In the genomic region with DNA sequence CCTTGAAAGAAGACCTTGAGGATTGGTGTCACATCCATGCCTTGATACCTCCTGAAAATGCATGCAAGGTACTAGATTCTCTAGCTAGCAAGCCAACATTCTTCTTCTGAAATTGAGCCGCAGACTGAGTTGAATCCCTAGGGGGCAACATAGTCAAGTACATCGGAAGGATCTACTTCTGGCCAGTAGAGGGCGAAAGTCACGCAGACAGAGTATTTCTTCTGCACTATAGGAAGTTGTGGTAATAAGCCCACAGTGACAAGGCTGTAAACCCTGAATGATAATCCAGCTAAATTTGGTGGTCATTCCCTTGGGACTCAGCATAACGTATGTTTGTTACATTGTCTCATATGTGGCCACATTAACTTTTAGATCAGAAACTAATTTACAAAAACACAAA, we compare ENCODE assay signal across 8 mouse cellular contexts. TPM values are rescaled to one million over a fixed set of nuclear protein-coding genes. Genes with fewer than 3 reads are reported as not detected.
A peak's percentile ranks its signal among the peaks of the same experiment; 100 is the strongest.
DNase-seq lines count a peak whose midpoint lies in the region; ATAC-seq and TF ChIP-seq lines count a peak whose summit lies in the region.

No protein-coding gene starts in this region.

- H3K27me3 ChIP-seq in heart, adult 2 months (ENCODE audit: control insufficient read depth, insufficient read depth, low read length): no peaks in the 10 kb centered on the region
- H3K27me3 ChIP-seq in limb, embryonic 11.5 days (ENCODE audit: control insufficient read depth, insufficient read depth, low read length): no peaks in the 10 kb centered on the region
- no peaks in the 10 kb centered on the region for H3K27me3 ChIP-seq in midbrain, postnatal 0 days (ENCODE audit: insufficient read depth, low read length)

- no peak overlapping the region for H3K9ac ChIP-seq in heart, adult 2 months (ENCODE audit: low read depth, low read length)
- no peak overlapping the region for H3K9ac ChIP-seq in limb, embryonic 11.5 days (ENCODE audit: low read length)
- no peak overlapping the region for H3K9ac ChIP-seq in midbrain, postnatal 0 days (replicated peaks; ENCODE audit: low read length, poor library complexity, severe bottlenecking)

- H3K36me3 ChIP-seq in heart, adult 2 months (ENCODE audit: control insufficient read depth, insufficient read depth, low read length): no peaks in the 10 kb centered on the region
- no peaks in the 10 kb centered on the region; the same call in 1 of the 2 replicates for H3K36me3 ChIP-seq in limb, embryonic 11.5 days (ENCODE audit: control insufficient read depth, insufficient read depth, low read length)
- H3K36me3 ChIP-seq in midbrain, postnatal 0 days (ENCODE audit: insufficient read depth, low read length): no peaks in the 10 kb centered on the region

- H3K4me3 ChIP-seq in heart, adult 2 months: no peak overlapping the region
- H3K4me3 ChIP-seq in limb, embryonic 11.5 days (ENCODE audit: low read depth, low read length): no peak overlapping the region
- no peak overlapping the region for H3K4me3 ChIP-seq in midbrain, postnatal 0 days (ENCODE audit: low read depth, low read length)

- no peaks in the 10 kb centered on the region for H3K9me3 ChIP-seq in limb, embryonic 11.5 days (ENCODE audit: control insufficient read depth, low read length)
- H3K9me3 ChIP-seq in midbrain, postnatal 0 days (ENCODE audit: low read length): no peaks in the 10 kb centered on the region

- H3K4me1 ChIP-seq in heart, adult 2 months (ENCODE audit: control insufficient read depth, insufficient read depth, low read length): peaks cover 16% of the 10 kb centered on the region
- no peaks in the 10 kb centered on the region for H3K4me1 ChIP-seq in limb, embryonic 11.5 days (ENCODE audit: control insufficient read depth, insufficient read depth, low read length)
- H3K4me1 ChIP-seq in midbrain, postnatal 0 days (ENCODE audit: insufficient read depth, low read length): no peaks in the 10 kb centered on the region

- TF ChIP-seq EP300 in heart, adult 2 months (IDR thresholded peaks at IDR 0.05; ENCODE audit: insufficient read depth, low read depth, low read length): peak; percentile 80; the same call in 1 of the 2 replicates

- TF ChIP-seq POLR2A in heart, adult 2 months (IDR thresholded peaks at IDR 0.05; ENCODE audit: insufficient read depth, low read depth, low read length): no peak

- no peak overlapping the region for H3K27ac ChIP-seq in heart, adult 2 months
- no peak overlapping the region for H3K27ac ChIP-seq in limb, embryonic 11.5 days (replicated peaks; ENCODE audit: low read depth, low read length)
- no peak overlapping the region for H3K27ac ChIP-seq in midbrain, postnatal 0 days (ENCODE audit: low read depth, low read length)

- peak; percentile 90 for ATAC-seq in activated CD4-positive, CD25-positive, alpha-beta regulatory T cell, adult 4 months
- no peak; the same call in 1 of the 2 replicates for ATAC-seq in limb, embryonic 11.5 days (ENCODE audit: insufficient number of reproducible peaks, low FRiP score, low TSS enrichment, low read depth)
- 0 out of 2 replicates have a peak, but pooled peaks have one; percentile 49 for ATAC-seq in midbrain, postnatal 0 days (ENCODE audit: low FRiP score)

- no peaks in the 10 kb centered on the region for H3K79me2 ChIP-seq in heart, adult 2 months (replicated peaks; ENCODE audit: control insufficient read depth, insufficient read depth, low read length)

- WGBS in heart, adult 2 months: under 1% methylated on average over 5 of the region's 5 CpGs
- 3% methylated on average over 5 of the region's 5 CpGs for WGBS in limb, embryonic 11.5 days
- WGBS in midbrain, postnatal 0 days: 2% methylated on average over 5 of the region's 5 CpGs

- DNase-seq in 3T3-L1 (ENCODE audit: low read depth, low spot score): peak; percentile 96
- DNase-seq in embryo, embryonic 11 days: peak; percentile 92
- peak; percentile 60 to 79 for DNase-seq in heart, adult 2 months
- DNase-seq in kidney, adult 8-10 months: peak; percentile 78 to 84
- DNase-seq in limb, embryonic 11.5 days (ENCODE audit: low spot score): peak; percentile 71
- peak; percentile 94 for DNase-seq in midbrain, postnatal 0 days (ENCODE audit: low spot score)
- peak; percentile 68 to 77 for DNase-seq in spleen, postnatal 4 days (ENCODE audit: low spot score in 2 of 2)

- intact Hi-C loops in heart, adult 2 months (cut with DNase I): loop anchor here (1.0 to 5.0 kb wide), 2 partner anchors 90 to 221 kb away; no protein-coding TSS in a partner anchor

- no peak; the same call in none of the 2 replicates for TF ChIP-seq CTCF in heart, adult 2 months (IDR thresholded peaks at IDR 0.05)
- TF ChIP-seq CTCF in midbrain, postnatal 0 days (IDR thresholded peaks at IDR 0.05): peak; percentile 100

- H3K4me2 ChIP-seq in limb, embryonic 11.5 days (ENCODE audit: low read depth, severe bottlenecking): no peak overlapping the region
- H3K4me2 ChIP-seq in midbrain, postnatal 0 days (ENCODE audit: low read depth, low read length, poor library complexity, severe bottlenecking): no peak overlapping the region

RNA-seq across cellular contexts. Expression of a gene that starts 45.3 kb away (rescaled TPM):
- polyA plus RNA-seq in activated CD4-positive, CD25-positive, alpha-beta regulatory T cell, adult 4 months (2017; shearing (Covaris generic)): 1 to 10 TPM; 4.8 to 7.7 TPM
- 10 to 100 TPM; 30.2 to 31.9 TPM for total RNA-seq in heart, adult 2 months (2021)
- 16.7 and 27.0 TPM in 2 replicates for polyA plus RNA-seq in heart, adult 2 months (2012; rRNA removed)
- polyA plus RNA-seq in limb, embryonic 11.5 days (2014; fragmentation: Nextera tagmentation; extraction: Ambion mirVana): 27.6 and 29.3 TPM in 2 replicates
- total RNA-seq in midbrain, postnatal 0 days (2014; rRNA removed): 10.4 and 11.3 TPM in 2 replicates
- 4.8 and 5.3 TPM in 2 replicates for polyA plus RNA-seq in midbrain, postnatal 0 days (2015; fragmentation: Nextera tagmentation; extraction: Ambion mirVana)
